Mouse (Mus musculus): ENCODE measurements around the gene Olfr12. TPM values are rescaled to one million over a fixed set of nuclear protein-coding genes. Genes with fewer than 3 reads are reported as not detected.

The Olfr12 gene
- polyA plus RNA-seq, 1 experiment = not detected

DNA sequence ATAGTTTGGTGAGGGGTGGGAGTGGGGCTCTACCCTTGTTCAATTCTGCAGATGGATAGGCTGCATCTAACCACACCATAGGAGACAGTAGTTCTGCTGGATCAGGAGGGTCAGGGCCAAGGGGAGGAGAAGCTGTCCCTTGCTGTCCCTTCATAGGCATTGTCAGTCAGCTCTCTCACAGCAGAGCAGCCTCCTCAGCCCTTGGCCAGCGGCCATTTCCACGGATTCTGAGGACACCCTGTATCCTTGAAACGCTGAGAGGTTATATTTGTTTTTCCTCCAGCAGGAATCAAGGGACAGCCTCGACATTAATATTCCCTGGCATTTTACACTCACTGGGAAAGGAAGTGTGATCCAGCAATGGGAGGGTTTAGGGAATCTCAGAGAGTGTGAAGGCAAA, 772 bp downstream of the Olfr12 start:
- H3K4me1 ChIP-seq (ENCODE audit: control insufficient read depth, insufficient read depth, low read length) = no peaks in the 10 kb centered on the region
- H3K27ac ChIP-seq (ENCODE audit: insufficient read depth, low read depth, low read length) = no peak overlapping the region
- H3K4me3 ChIP-seq (ENCODE audit: insufficient read depth, low read length) = no peak overlapping the region
- no peak for TF ChIP-seq CTCF (IDR thresholded peaks at IDR 0.05; ENCODE audit: low read depth, low read length)
- TF ChIP-seq POLR2A (IDR thresholded peaks at IDR 0.05; ENCODE audit: borderline replicate concordance, low read depth, low read length) = no peak

GRCm38 (mm10) chr1:92628227-92628626, 10.6 kb downstream of the Olfr12 start:
- H3K27ac ChIP-seq (ENCODE audit: insufficient read depth, low read depth, low read length) = no peak overlapping the region
- no peak for TF ChIP-seq CTCF (IDR thresholded peaks at IDR 0.05; ENCODE audit: low read depth, low read length)
- no peak for TF ChIP-seq POLR2A (IDR thresholded peaks at IDR 0.05; ENCODE audit: borderline replicate concordance, low read depth, low read length)
- no peak overlapping the region for H3K4me3 ChIP-seq (ENCODE audit: insufficient read depth, low read length)
- no peaks in the 10 kb centered on the region for H3K4me1 ChIP-seq (ENCODE audit: control insufficient read depth, insufficient read depth, low read length)

- no peak overlapping the region for H3K27ac ChIP-seq (ENCODE audit: insufficient read depth, low read depth, low read length)
- TF ChIP-seq POLR2A (IDR thresholded peaks at IDR 0.05; ENCODE audit: borderline replicate concordance, low read depth, low read length) (no peak), CTCF (IDR thresholded peaks at IDR 0.05; ENCODE audit: low read depth, low read length) (no peak)
- H3K4me3 ChIP-seq (ENCODE audit: insufficient read depth, low read length) = no peak overlapping the region
- no peaks in the 10 kb centered on the region for H3K4me1 ChIP-seq (ENCODE audit: control insufficient read depth, insufficient read depth, low read length)
These were observed 14.6 kb downstream of the Olfr12 start for GRCm38 (mm10) chr1:92632196-92632595.

- no peak overlapping the region for H3K27ac ChIP-seq (ENCODE audit: insufficient read depth, low read depth, low read length)
- TF ChIP-seq POLR2A (IDR thresholded peaks at IDR 0.05; ENCODE audit: borderline replicate concordance, low read depth, low read length) = no peak
- no peak for TF ChIP-seq CTCF (IDR thresholded peaks at IDR 0.05; ENCODE audit: low read depth, low read length)
- no peaks in the 10 kb centered on the region for H3K4me1 ChIP-seq (ENCODE audit: control insufficient read depth, insufficient read depth, low read length)
- no peak overlapping the region for H3K4me3 ChIP-seq (ENCODE audit: insufficient read depth, low read length)
These were observed 15.4 kb downstream of the Olfr12 start for GRCm38 (mm10) chr1:92632948-92633347.

GRCm38 (mm10) chr1:92633726-92634125, 16.1 kb downstream of the Olfr12 start:
- no peaks in the 10 kb centered on the region for H3K4me1 ChIP-seq (ENCODE audit: control insufficient read depth, insufficient read depth, low read length)
- no peak overlapping the region for H3K4me3 ChIP-seq (ENCODE audit: insufficient read depth, low read length)

GRCm38 (mm10) chr1:92634569-92634968, 17.0 kb downstream of the Olfr12 start:
- Histone ChIP-seq H3K27ac (ENCODE audit: insufficient read depth, low read depth, low read length) (no peak overlapping the region), H3K4me3 (ENCODE audit: insufficient read depth, low read length) (no peak overlapping the region), H3K4me1 (ENCODE audit: control insufficient read depth, insufficient read depth, low read length) (peaks cover 5% of the 10 kb centered on the region)
- TF ChIP-seq POLR2A (IDR thresholded peaks at IDR 0.05; ENCODE audit: borderline replicate concordance, low read depth, low read length) (no peak), CTCF (IDR thresholded peaks at IDR 0.05; ENCODE audit: low read depth, low read length) (no peak)

More at GRCm38 (mm10) chr1:92633726-92634125, 16.1 kb downstream of the Olfr12 start:
- no peak overlapping the region for H3K27ac ChIP-seq (ENCODE audit: insufficient read depth, low read depth, low read length)
- TF ChIP-seq POLR2A (IDR thresholded peaks at IDR 0.05; ENCODE audit: borderline replicate concordance, low read depth, low read length) (no peak), CTCF (IDR thresholded peaks at IDR 0.05; ENCODE audit: low read depth, low read length) (no peak)

- H3K4me1 ChIP-seq (ENCODE audit: control insufficient read depth, insufficient read depth, low read length) = peaks cover 10% of the 10 kb centered on the region
- TF ChIP-seq CTCF (IDR thresholded peaks at IDR 0.05; ENCODE audit: low read depth, low read length) = no peak
- TF ChIP-seq POLR2A (IDR thresholded peaks at IDR 0.05; ENCODE audit: borderline replicate concordance, low read depth, low read length) = no peak
- H3K27ac ChIP-seq (ENCODE audit: insufficient read depth, low read depth, low read length) = no peak overlapping the region
- no peak overlapping the region for H3K4me3 ChIP-seq (ENCODE audit: insufficient read depth, low read length)
These were observed 17.5 kb downstream of the Olfr12 start for GRCm38 (mm10) chr1:92634976-92635599.

DNA sequence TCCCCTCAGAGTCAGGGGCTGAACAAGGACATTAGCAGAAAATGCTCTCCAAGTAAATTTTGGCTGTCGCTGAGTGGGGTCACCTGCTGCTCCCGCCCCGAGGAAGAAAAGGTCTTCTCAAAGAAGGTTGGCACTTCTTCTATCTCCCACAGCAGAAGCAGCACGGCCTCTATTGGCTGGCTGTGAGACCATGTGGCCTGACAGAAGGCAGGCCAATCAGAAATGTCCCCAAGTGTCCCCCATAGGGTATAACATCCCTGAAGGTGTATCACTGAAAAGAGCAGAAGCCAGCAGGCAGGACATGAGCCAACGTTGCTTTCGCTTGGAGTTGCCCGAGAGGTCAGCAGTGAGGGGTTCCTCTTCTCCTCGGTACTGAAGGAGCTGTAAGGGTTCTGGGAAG, 18.4 kb downstream of the Olfr12 start:
- Histone ChIP-seq H3K27ac (ENCODE audit: insufficient read depth, low read depth, low read length) (no peak overlapping the region), H3K4me1 (ENCODE audit: control insufficient read depth, insufficient read depth, low read length) (peaks cover 10% of the 10 kb centered on the region)
- TF ChIP-seq POLR2A (IDR thresholded peaks at IDR 0.05; ENCODE audit: borderline replicate concordance, low read depth, low read length) = no peak
- TF ChIP-seq CTCF (IDR thresholded peaks at IDR 0.05; ENCODE audit: low read depth, low read length) = no peak

GRCm38 (mm10) chr1:92636676-92637075, 19.1 kb downstream of the Olfr12 start:
- Histone ChIP-seq H3K4me3 (ENCODE audit: insufficient read depth, low read length) (no peak overlapping the region), H3K4me1 (ENCODE audit: control insufficient read depth, insufficient read depth, low read length) (peaks cover 10% of the 10 kb centered on the region), H3K27ac (ENCODE audit: insufficient read depth, low read depth, low read length) (no peak overlapping the region)
- TF ChIP-seq POLR2A (IDR thresholded peaks at IDR 0.05; ENCODE audit: borderline replicate concordance, low read depth, low read length) = no peak
- no peak for TF ChIP-seq CTCF (IDR thresholded peaks at IDR 0.05; ENCODE audit: low read depth, low read length)

More for the DNA sequence above, 18.4 kb downstream of the Olfr12 start:
- no peak overlapping the region for H3K4me3 ChIP-seq (ENCODE audit: insufficient read depth, low read length)

GRCm38 (mm10) chr1:92637501-92638172, 20.0 kb downstream of the Olfr12 start:
- Histone ChIP-seq H3K4me1 (ENCODE audit: control insufficient read depth, insufficient read depth, low read length) (peaks cover 16% of the 10 kb centered on the region), H3K4me3 (ENCODE audit: insufficient read depth, low read length) (no peak overlapping the region), H3K27ac (ENCODE audit: insufficient read depth, low read depth, low read length) (no peak overlapping the region)
- TF ChIP-seq CTCF (IDR thresholded peaks at IDR 0.05; ENCODE audit: low read depth, low read length) (no peak), POLR2A (IDR thresholded peaks at IDR 0.05; ENCODE audit: borderline replicate concordance, low read depth, low read length) (no peak)
